Mouse (Mus musculus) left cerebral cortex, adult 11 months (tissue): ENCODE results near the gene Pip4k2a.
"Not testable (repeated sequence)": the region's sequence is repeated elsewhere in the genome, so short reads cannot be mapped to it uniquely, and the experiment has no call there.

ENCODE experiments used
- DNase-seq: peaks from one replicate; pipeline ENCODE4 v3.0.0; 2022; ENCODE audit warnings: low spot score

Pip4k2a gene

GRCm38 (mm10) chr2:18998054-18998478 lies at the start of gene Pip4k2a, which contains the start of gene 4930426L09Rik:
Pip4k2a (minus strand) TSS chr2:18998126.
4930426L09Rik (plus strand) TSS chr2:18998343.
- DNase-seq: peak; percentile 89

GRCm38 (mm10) chr2:19037907-19038570 lies 40.1 kb upstream of the Pip4k2a start:
- no peak for DNase-seq

- DNase-seq: no peak
Observed at GRCm38 (mm10) chr2:19037430-19037829, 39.5 kb upstream of the Pip4k2a start.

GRCm38 (mm10) chr2:19024807-19025206 lies 26.9 kb upstream of the Pip4k2a start:
- no peak for DNase-seq

GRCm38 (mm10) chr2:19018034-19018433 lies 20.1 kb upstream of the Pip4k2a start:
- DNase-seq: no peak

GRCm38 (mm10) chr2:19016839-19017238 lies 18.9 kb upstream of the Pip4k2a start:
- DNase-seq: no peak

- no peak for DNase-seq
Observed at GRCm38 (mm10) chr2:19016348-19016747, 18.4 kb upstream of the Pip4k2a start.

- no peak for DNase-seq
Observed at GRCm38 (mm10) chr2:19011443-19011842, 13.5 kb upstream of the Pip4k2a start.

- DNase-seq: not testable (repeated sequence)
Observed at GRCm38 (mm10) chr2:19010541-19010940, 12.6 kb upstream of the Pip4k2a start.

GRCm38 (mm10) chr2:19007580-19007979 lies 9.7 kb upstream of the Pip4k2a start:
- DNase-seq: no peak

GRCm38 (mm10) chr2:19006124-19006523 lies 8.2 kb upstream of the Pip4k2a start:
- no peak for DNase-seq

GRCm38 (mm10) chr2:19004801-19005200 lies 6.9 kb upstream of the Pip4k2a start:
- DNase-seq: no peak

- DNase-seq: no peak
Observed at GRCm38 (mm10) chr2:18999395-18999794, 1.5 kb upstream of the Pip4k2a start.

- DNase-seq: no peak
Observed at GRCm38 (mm10) chr2:18997387-18997971, 447 bp downstream of the Pip4k2a start.

- no peak for DNase-seq
Observed at GRCm38 (mm10) chr2:18996451-18997211, 1.3 kb downstream of the Pip4k2a start.

- DNase-seq: no peak
Observed at GRCm38 (mm10) chr2:18992512-18993510, 5.1 kb downstream of the Pip4k2a start.

GRCm38 (mm10) chr2:18988885-18989284 lies 9.0 kb downstream of the Pip4k2a start:
- no peak for DNase-seq

GRCm38 (mm10) chr2:18985506-18985905 lies 12.4 kb downstream of the Pip4k2a start:
- DNase-seq: no peak

- DNase-seq: no peak
Observed at GRCm38 (mm10) chr2:18984095-18984847, 13.7 kb downstream of the Pip4k2a start.

- DNase-seq: no peak
Observed at GRCm38 (mm10) chr2:18983546-18983945, 14.4 kb downstream of the Pip4k2a start.

- no peak for DNase-seq
Observed at GRCm38 (mm10) chr2:18982581-18982980, 15.3 kb downstream of the Pip4k2a start.
